Mouse (Mus musculus) intestine, embryonic 16.5 days (tissue): ENCODE data around the gene Lysmd1. TPM values are rescaled to one million over a fixed set of nuclear protein-coding genes. Genes with fewer than 3 reads are reported as not detected.
A peak's percentile ranks its signal among the peaks of the same experiment; 100 is the strongest.
"Not testable (repeated sequence)": the region's sequence is repeated elsewhere in the genome, so short reads cannot be mapped to it uniquely, and the experiment has no call there.

Experiments used
- ATAC-seq: fragments of 200-750 bp; cut with Nextera tagmentation; 2 replicates; pipeline ENCODE4 v1.8.0; 2017; ENCODE audit warnings: moderate TSS enrichment, moderate library complexity
- H3K27ac ChIP-seq: fragments of 300-500 bp; sonication (generic); 2 replicates; pipeline ENCODE4 v1.5.1; 2014; ENCODE audit warnings: mild to moderate bottlenecking, low read length
- H3K27me3 ChIP-seq: fragments of 300-500 bp; sonication (generic); replicated peaks from 2 replicates; pipeline ENCODE4 v1.6.1; 2014; ENCODE audit warnings: low read length, control low read depth, mixed read lengths; ENCODE audit not compliant: control insufficient read depth, insufficient read depth
- H3K36me3 ChIP-seq: fragments of 300-500 bp; sonication (generic); 2 replicates; pipeline ENCODE4 v1.6.1; 2014; ENCODE audit warnings: low read length, control low read depth; ENCODE audit not compliant: control insufficient read depth, insufficient read depth
- H3K4me1 ChIP-seq: fragments of 300-500 bp; sonication (generic); 2 replicates; pipeline ENCODE4 v1.6.1; 2014; ENCODE audit warnings: low read length, control low read depth, mixed read lengths; ENCODE audit not compliant: control insufficient read depth, insufficient read depth
- H3K4me2 ChIP-seq: fragments of 300-500 bp; sonication (generic); 2 replicates; pipeline ENCODE4 v1.6.1; 2014; ENCODE audit warnings: low read depth, low read length, control low read depth
- H3K4me3 ChIP-seq: fragments of 300-500 bp; sonication (generic); 2 replicates; pipeline ENCODE4 v1.5.1; 2014; ENCODE audit warnings: mild to moderate bottlenecking, low read length
- H3K9ac ChIP-seq: fragments of 300-500 bp; sonication (generic); 2 replicates; pipeline ENCODE4 v1.6.1; 2014; ENCODE audit warnings: low read depth, low read length
- H3K9me3 ChIP-seq: fragments of 300-500 bp; sonication (generic); 2 replicates; pipeline ENCODE4 v1.6.1; 2016; ENCODE audit warnings: low read length, control low read depth; ENCODE audit not compliant: control insufficient read depth
- WGBS: fragments of 180-500 bp; shearing (Covaris S2); extraction: QIAGEN DNeasy Blood & Tissue Kit; methylation state at CpG from one replicate; pipeline ENCODE4 v1.1.7; 2014; 5-methylcytosine and 5-hydroxymethylcytosine counted together
- polyA plus RNA-seq: library from polyadenylated mRNA; unstranded; fragments of >200 nt; fragmentation: Nextera tagmentation; extraction: Ambion mirVana; gene quantifications from 2 replicates; pipeline ENCODE4 v1.2.1, GENCODE M21; 2015

Gene Lysmd1
- polyA plus RNA-seq, 1 experiment from 2014 or later = 11.0 TPM

DNA sequence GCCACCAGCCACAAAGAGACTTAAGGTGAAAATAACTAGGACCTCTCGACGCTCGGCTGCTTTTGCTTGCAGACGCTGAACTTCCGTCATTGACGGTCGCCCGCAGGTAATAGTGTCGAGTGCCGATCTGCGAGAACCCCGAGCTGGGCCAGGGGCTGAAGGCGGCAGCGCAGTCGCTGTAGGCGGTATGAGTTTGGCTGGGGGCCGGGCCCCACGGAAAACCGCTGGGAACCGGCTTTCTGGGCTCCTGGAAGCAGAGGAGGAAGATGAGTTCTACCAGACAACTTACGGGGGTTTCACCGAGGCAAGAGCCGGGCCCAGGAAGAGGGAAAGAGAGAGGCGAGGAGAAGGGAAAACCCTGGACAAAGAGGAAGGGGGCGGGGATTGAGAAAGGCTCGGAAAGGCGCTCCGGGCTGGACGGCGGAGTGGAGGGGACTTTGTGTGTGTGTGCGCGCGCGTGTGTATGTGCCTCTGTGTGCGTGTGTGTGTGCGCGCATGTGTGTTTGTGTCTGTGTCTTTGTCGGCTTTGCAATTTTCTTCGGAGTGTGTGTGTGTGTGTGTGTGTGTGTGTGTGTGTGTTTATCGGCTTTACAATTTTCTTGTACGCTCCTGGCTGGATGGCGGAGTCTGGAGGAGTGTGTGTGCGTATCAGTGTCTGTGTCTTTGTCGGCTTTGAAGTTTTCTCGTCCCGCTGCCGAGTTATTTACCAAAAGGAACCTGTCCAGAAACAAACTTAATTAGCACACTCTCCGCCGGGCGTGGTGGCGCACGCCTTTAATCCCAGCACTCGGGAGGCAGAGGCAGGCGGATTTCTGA lies 22.8 kb upstream of the Lysmd1 start, which contains the start of gene Vps72:
Gene Vps72, plus strand, starts transcription at position 112 of the 816 bp plus-strand sequence.
- Histone ChIP-seq H3K4me3 (peak within 1 kb of the TSS; percentile 80), H3K27ac (peak within 1 kb of the TSS; percentile 98), H3K27me3 (no peaks in the 10 kb centered on the region), H3K4me2 (peak within 1 kb of the TSS; percentile 43), H3K36me3 (no peaks in the 10 kb centered on the region), H3K4me1 (peaks cover 9% of the 10 kb centered on the region), H3K9me3 (no peaks in the 10 kb centered on the region), H3K9ac (peak within 1 kb of the TSS; percentile 84)
- peak; percentile 79 for ATAC-seq
- under 1% methylated on average over 53 of the region's 54 CpGs for WGBS

DNA sequence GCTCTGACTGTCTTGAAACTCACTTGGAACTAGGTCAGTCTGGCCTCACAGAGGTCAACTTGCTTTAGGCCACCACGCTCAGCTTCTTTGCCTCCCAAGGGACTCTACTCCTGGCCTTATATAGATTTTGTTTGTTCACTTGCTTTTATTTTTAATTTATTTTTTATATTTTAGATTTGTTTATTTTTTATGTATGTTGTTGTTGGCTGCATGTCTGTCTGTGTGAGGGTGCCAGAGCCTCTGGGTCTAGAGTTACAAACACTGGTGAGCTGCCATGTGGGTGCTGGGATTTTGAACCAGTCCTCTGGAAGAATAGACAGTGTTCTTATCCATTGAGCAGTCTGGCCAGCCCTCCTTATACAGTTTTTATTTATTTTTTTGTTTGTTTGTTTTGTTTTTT lies 21.1 kb upstream of the Lysmd1 start:
- no peak for ATAC-seq
- Histone ChIP-seq H3K4me1 (peaks cover 9% of the 10 kb centered on the region), H3K36me3 (no peaks in the 10 kb centered on the region), H3K4me2 (no peak overlapping the region), H3K27me3 (no peaks in the 10 kb centered on the region), H3K27ac (no peak overlapping the region), H3K9ac (peak overlapping the region; percentile 37; the same call in 1 of the 2 replicates), H3K9me3 (no peaks in the 10 kb centered on the region), H3K4me3 (no peak overlapping the region)
- 97% methylated on average over 1 of the region's 1 CpGs for WGBS

DNA sequence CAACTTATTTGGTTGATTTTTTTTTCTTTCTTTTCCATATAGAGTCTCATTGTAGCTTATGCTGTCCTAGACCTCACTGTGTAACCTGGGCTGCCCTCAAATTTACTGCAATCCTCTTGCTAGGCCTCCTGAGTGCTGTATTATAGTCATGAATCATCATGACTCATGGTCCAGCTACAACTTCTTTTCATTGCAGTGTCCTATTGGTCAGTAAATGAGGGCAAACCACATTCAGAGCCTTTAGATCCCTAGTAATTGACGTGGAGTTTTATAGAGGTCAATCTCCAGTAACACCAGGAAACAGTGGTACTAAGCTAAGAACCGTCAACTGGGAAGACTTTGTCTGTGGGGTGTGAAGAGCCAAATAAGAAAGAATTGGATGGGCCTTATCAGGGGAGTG lies 16.1 kb upstream of the Lysmd1 start:
- H3K36me3 ChIP-seq = peaks cover 30% of the 10 kb centered on the region
- no peak for ATAC-seq
- no peak overlapping the region for H3K27ac ChIP-seq
- no peak overlapping the region for H3K9ac ChIP-seq
- peaks cover 1% of the 10 kb centered on the region; the same call in 1 of the 2 replicates for H3K4me1 ChIP-seq
- H3K4me3 ChIP-seq = no peak overlapping the region
- H3K9me3 ChIP-seq = no peaks in the 10 kb centered on the region
- WGBS = 80% methylated on average over 2 of the region's 2 CpGs
- H3K27me3 ChIP-seq = no peaks in the 10 kb centered on the region
- H3K4me2 ChIP-seq = no peak overlapping the region

DNA sequence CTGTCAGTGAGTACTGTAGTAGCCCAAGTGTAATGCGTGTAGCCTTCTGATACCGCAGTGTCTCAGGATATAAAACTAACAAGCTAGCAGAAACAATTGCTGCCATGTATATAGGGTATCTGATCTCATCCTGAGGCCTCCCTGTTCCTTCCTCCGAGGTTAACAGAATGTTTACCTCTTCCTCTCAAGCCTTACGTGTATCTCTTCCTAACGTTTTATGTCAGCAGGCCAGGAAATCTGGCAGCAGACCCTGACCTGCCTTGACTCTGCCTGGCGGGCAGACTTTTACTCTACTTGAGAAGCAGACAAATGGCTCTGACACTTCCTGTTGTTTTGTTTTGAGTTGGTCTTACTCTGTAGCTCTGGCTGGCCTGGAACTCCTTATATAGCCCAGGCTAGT lies 12.3 kb upstream of the Lysmd1 start:
- Histone ChIP-seq H3K4me3 (no peak overlapping the region), H3K4me2 (no peak overlapping the region), H3K27ac (no peak overlapping the region; the same call in 1 of the 2 replicates), H3K4me1 (peaks cover 5% of the 10 kb centered on the region), H3K36me3 (peaks cover 30% of the 10 kb centered on the region), H3K27me3 (no peaks in the 10 kb centered on the region), H3K9ac (no peak overlapping the region), H3K9me3 (no peaks in the 10 kb centered on the region)
- 64% methylated on average over 6 of the region's 6 CpGs for WGBS
- no peak for ATAC-seq

DNA sequence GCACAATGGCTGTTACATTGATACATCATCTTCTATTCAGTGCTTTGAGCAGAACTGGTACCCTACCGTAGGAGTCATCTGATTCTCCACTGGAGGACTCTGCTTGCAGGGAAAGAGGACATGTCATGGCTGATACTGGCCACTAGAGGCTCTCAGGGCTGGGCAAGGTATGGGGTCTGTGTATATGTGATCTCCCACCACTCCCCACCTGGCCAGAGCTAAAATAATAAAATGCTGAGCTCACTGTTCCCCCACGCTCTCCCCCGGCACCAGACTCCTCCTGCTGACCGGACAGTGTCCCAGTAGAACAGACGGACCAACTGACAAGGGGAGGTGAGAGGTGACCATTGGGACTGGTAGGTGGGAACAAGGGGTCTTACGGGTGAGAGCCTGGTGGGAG lies 9.6 kb upstream of the Lysmd1 start, which contains the start of gene Tmod4:
Gene Tmod4, plus strand, starts transcription at position 231 of the 400 bp plus-strand sequence.
- Histone ChIP-seq H3K4me3 (no peak within 1 kb of the TSS), H3K9me3 (no peaks in the 10 kb centered on the region), H3K27me3 (no peaks in the 10 kb centered on the region), H3K4me2 (no peak within 1 kb of the TSS), H3K27ac (no peak within 1 kb of the TSS), H3K4me1 (peaks cover 5% of the 10 kb centered on the region), H3K9ac (no peak within 1 kb of the TSS), H3K36me3 (peaks cover 22% of the 10 kb centered on the region)
- WGBS = 55% methylated on average over 6 of the region's 6 CpGs
- ATAC-seq = no peak

DNA sequence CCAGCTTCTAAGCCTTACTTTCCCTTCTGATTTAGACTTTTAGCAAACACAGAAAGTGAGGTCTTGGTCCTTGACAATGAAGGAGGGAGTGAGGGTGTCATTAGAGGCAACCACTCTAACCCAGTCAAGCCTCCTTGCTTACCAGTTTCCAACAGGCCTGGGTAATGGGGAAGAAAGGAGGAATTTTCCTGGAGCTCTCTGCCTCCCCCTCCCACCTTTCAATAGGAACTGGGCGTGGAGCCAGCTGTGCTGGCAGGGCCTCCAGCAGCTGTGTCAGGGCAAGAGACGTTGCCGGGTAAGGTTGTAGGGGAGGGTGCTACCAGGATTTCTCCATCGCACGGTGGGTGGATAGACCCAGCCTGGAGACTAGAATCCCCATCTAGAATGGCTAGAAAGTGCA lies 8.9 kb upstream of the Lysmd1 start:
- WGBS = 22% methylated on average over 5 of the region's 5 CpGs
- peak; percentile 20; the same call in 1 of the 2 replicates for ATAC-seq
- Histone ChIP-seq H3K27ac (no peak overlapping the region), H3K27me3 (no peaks in the 10 kb centered on the region), H3K9me3 (no peaks in the 10 kb centered on the region), H3K4me3 (no peak overlapping the region), H3K4me1 (peaks cover 5% of the 10 kb centered on the region), H3K9ac (no peak overlapping the region), H3K4me2 (no peak overlapping the region), H3K36me3 (peaks cover 20% of the 10 kb centered on the region)

DNA sequence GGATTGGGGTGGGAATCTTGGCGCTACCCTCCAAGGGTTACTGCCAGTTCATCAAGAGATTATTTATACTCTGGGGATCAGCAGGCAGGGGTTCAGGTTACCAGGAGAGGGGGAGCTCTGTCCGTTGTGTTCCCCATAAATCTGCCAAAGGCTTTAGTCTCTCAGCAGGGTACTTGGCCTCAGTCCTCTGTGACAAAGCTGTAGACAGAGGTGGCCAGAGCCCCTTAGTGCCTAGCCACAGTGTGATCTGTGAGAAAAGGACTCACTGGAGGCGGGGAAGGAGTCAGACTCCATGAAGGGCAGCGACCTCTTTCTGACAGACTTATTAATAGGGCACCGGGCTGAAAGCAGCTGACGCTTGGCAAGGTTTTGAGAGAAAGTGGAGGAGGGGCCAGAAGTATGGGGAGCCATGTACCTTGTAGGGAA lies 4.6 kb upstream of the Lysmd1 start:
- H3K4me2 ChIP-seq = no peak overlapping the region
- no peak overlapping the region for H3K4me3 ChIP-seq
- 50% methylated on average over 6 of the region's 6 CpGs for WGBS
- ATAC-seq = no peak
- 0 out of 2 replicates have a peak, but pooled peaks cover 4% of the 10 kb centered on the region for H3K36me3 ChIP-seq
- H3K4me1 ChIP-seq = peaks cover 10% of the 10 kb centered on the region
- H3K27ac ChIP-seq = no peak overlapping the region
- H3K9ac ChIP-seq = no peak overlapping the region
- H3K27me3 ChIP-seq = no peaks in the 10 kb centered on the region
- H3K9me3 ChIP-seq = no peaks in the 10 kb centered on the region

DNA sequence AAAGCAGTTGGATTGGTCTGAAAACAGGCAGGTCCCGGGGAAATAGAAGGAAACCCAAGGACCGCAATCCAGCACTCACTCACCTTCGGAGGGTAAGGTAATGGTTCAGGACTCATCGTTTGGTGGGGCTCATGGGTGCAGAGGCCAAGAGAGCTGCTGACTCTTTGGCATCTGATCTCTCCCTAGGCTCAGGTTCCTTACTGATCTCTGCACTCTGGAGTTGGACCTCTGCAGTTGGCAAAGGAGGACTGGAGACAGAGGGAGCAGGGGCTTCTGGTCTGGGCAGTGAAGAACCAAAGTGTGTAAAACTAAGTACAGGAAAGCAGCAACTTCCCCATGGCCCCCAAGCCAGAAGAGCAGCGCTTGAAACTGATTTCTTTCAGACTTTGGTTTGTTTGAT lies 3.8 kb upstream of the Lysmd1 start:
- no peak overlapping the region for H3K9ac ChIP-seq
- no peak overlapping the region for H3K27ac ChIP-seq

DNA sequence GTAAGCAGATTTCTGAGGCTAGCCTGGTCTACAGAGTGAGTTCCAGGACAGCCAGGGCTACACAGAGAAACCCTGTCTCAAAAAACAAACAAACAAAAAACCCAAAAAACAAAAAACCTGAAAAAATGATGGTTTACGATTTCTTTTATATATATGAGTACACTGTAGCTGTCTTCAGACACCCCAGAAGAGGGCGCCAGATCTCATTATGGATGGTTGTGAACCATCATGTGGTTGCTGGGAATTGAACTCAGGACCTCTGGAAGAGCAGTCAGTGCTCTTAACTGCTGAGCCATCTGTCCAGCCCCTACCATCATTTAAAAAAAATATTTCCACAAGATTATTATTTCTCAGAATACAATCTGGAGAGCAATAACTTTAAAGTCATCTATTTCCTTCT lies 1.5 kb upstream of the Lysmd1 start:
- not testable (repeated sequence) for H3K27ac ChIP-seq, H3K27me3 ChIP-seq, H3K36me3 ChIP-seq, H3K4me2 ChIP-seq, H3K9ac ChIP-seq, ATAC-seq, H3K9me3 ChIP-seq, H3K4me3 ChIP-seq
- peaks cover 10% of the 10 kb centered on the region for H3K4me1 ChIP-seq
- WGBS = 86% methylated on average over 2 of the region's 2 CpGs

More for the DNA sequence above, 3.8 kb upstream of the Lysmd1 start:
- 79% methylated on average over 5 of the region's 5 CpGs for WGBS
- Histone ChIP-seq H3K9me3 (no peaks in the 10 kb centered on the region), H3K4me1 (peaks cover 9% of the 10 kb centered on the region), H3K4me2 (no peak overlapping the region), H3K4me3 (no peak overlapping the region), H3K27me3 (no peaks in the 10 kb centered on the region), H3K36me3 (0 out of 2 replicates have a peak, but pooled peaks cover 4% of the 10 kb centered on the region)
- no peak for ATAC-seq
